Mouse (Mus musculus) neural tube, embryonic 11.5 days (tissue): ENCODE measurements around the gene Mb. TPM values are rescaled to one million over a fixed set of nuclear protein-coding genes. Genes with fewer than 3 reads are reported as not detected.
A peak's percentile ranks its signal among the peaks of the same experiment; 100 is the strongest.

Source experiments
- ATAC-seq: fragments of 200-750 bp; cut with Nextera tagmentation; 2 replicates; pipeline ENCODE4 v1.8.0; 2017; ENCODE audit warnings: moderate number of reproducible peaks, mild to moderate bottlenecking, moderate TSS enrichment, moderate library complexity; ENCODE audit not compliant: insufficient read depth, low FRiP score, low TSS enrichment
- DNase-seq: peaks from one replicate; pipeline ENCODE4 v3.0.0-alpha.2; 2015; ENCODE audit warnings: low spot score
- H3K27ac ChIP-seq: fragments of 300-500 bp; sonication (generic); 2 replicates; pipeline ENCODE4 v1.5.1; 2014; ENCODE audit warnings: low read depth, mild to moderate bottlenecking, low read length
- H3K27me3 ChIP-seq: fragments of 300-500 bp; sonication (generic); 2 replicates; pipeline ENCODE4 v1.6.1; 2014; ENCODE audit warnings: mild to moderate bottlenecking, low read length, mixed read lengths; ENCODE audit not compliant: control insufficient read depth, insufficient read depth
- H3K36me3 ChIP-seq: fragments of 300-500 bp; sonication (generic); 2 replicates; pipeline ENCODE4 v1.6.1; 2014; ENCODE audit warnings: mild to moderate bottlenecking, low read length, moderate library complexity, mixed read lengths; ENCODE audit not compliant: control insufficient read depth, insufficient read depth
- H3K4me1 ChIP-seq: fragments of 300-500 bp; sonication (generic); 2 replicates; pipeline ENCODE4 v1.6.1; 2014; ENCODE audit warnings: low read length, mixed read lengths; ENCODE audit not compliant: control insufficient read depth, insufficient read depth
- H3K4me2 ChIP-seq: fragments of 300-500 bp; sonication (generic); 2 replicates; pipeline ENCODE4 v1.6.1; 2014; ENCODE audit warnings: low read depth, mild to moderate bottlenecking, moderate library complexity
- H3K4me3 ChIP-seq: fragments of 300-500 bp; sonication (generic); 2 replicates; pipeline ENCODE4 v1.5.1; 2014; ENCODE audit warnings: low read depth, low read length
- H3K9ac ChIP-seq: fragments of 300-500 bp; sonication (generic); 2 replicates; pipeline ENCODE4 v1.6.1; 2014; ENCODE audit warnings: mild to moderate bottlenecking, low read length
- H3K9me3 ChIP-seq: fragments of 300-500 bp; sonication (generic); 2 replicates; pipeline ENCODE4 v1.6.1; 2016; ENCODE audit warnings: low read length; ENCODE audit not compliant: control insufficient read depth
- WGBS: fragments of 180-500 bp; shearing (Covaris S2); extraction: QIAGEN DNeasy Blood & Tissue Kit; methylation state at CpG from one replicate; pipeline ENCODE4 v1.1.7; 2014; 5-methylcytosine and 5-hydroxymethylcytosine counted together
- polyA plus RNA-seq: library from polyadenylated mRNA; unstranded; fragments of >200 nt; fragmentation: Nextera tagmentation; extraction: Ambion mirVana; gene quantifications from 2 replicates; pipeline ENCODE4 v1.2.1, GENCODE M21; 2014

The Mb gene
- polyA plus RNA-seq, 1 experiment from 2014 or later, result 2.0 TPM

GRCm38 (mm10) chr15:77056791-77057051, 6.3 kb upstream of the Mb start:
- H3K9me3 ChIP-seq, result no peaks in the 10 kb centered on the region
- WGBS, result 63% methylated on average over 3 of the region's 3 CpGs
- no peak for ATAC-seq
- no peaks in the 10 kb centered on the region for H3K36me3 ChIP-seq
- no peaks in the 10 kb centered on the region for H3K4me1 ChIP-seq
- H3K27ac ChIP-seq, result no peak overlapping the region
- no peak overlapping the region for H3K4me3 ChIP-seq
- H3K9ac ChIP-seq, result no peak overlapping the region
- H3K27me3 ChIP-seq, result no peaks in the 10 kb centered on the region
- H3K4me2 ChIP-seq, result no peak overlapping the region
- no peak for DNase-seq

DNA sequence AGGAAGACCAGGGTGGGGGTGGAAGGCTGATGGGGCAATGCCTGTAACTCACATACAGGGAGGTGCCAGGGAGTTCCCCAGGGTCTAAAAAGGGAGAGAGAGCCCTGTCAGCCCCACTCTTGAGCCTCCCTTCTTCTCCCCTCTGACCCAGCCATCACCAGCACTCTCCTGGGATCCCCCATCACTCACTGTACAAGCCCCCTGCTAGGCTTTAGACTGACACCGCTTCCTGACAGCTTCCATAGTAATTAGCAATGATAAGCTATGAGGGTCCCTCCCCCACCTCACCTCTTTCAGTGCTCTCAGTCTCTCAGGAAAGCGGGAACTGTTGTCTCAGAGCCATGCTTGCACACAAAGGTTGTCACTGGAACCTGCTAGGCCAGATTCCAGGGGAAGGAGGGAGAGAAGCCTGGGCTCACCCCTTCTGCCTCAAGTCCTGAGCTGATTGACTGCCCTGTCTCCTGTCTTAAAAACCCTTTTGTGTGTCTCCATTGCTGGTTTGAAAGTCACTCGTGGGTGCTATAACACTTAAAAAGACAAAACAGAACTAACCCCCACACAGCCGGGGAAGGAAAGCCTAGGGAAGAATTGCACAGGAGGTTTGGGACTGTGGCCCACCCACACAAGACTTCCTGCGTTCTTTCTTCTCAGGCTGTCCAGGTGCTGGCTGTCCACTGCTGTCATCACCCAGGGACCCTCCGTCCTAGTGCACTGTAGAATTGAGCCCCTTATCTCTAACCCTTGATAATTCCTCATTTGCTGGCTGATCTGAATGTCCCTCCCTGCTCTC, 5.7 kb upstream of the Mb start:
- peak overlapping the region; percentile 30 for H3K9ac ChIP-seq
- H3K36me3 ChIP-seq, result no peaks in the 10 kb centered on the region
- no peak overlapping the region for H3K27ac ChIP-seq
- ATAC-seq (no peak), DNase-seq (no peak)
- WGBS, result 38% methylated on average over 6 of the region's 6 CpGs
- H3K4me3 ChIP-seq, result no peak overlapping the region
- no peaks in the 10 kb centered on the region for H3K4me1 ChIP-seq
- H3K4me2 ChIP-seq, result no peak overlapping the region
- no peaks in the 10 kb centered on the region for H3K27me3 ChIP-seq
- H3K9me3 ChIP-seq, result no peaks in the 10 kb centered on the region

DNA sequence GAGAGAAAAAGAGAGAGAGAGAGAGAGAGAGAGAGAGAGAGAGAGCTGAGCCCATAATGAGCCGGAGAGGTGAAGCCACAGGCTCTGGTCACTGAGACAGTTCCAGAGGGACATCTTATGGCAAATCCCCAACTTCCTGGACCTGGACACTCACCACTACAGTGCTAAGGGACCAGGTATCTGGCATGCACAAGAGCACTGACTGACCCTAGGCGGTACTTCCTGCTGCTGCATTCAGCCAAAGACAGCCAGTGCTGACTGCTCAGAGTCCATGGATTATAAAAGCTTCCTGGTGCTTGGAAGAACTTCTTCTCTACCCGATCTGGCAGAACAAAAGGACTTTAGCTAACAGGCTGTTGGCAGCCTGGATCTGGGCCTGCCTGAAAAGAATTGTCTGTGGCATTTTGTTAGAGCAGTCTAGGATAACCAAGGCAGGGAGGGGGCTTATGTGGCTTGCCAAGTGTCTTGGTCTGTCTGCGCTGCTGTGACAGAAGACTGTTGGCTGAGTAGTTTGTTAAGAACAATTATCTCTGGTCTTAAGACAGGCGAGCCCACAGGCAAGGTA, 4.2 kb upstream of the Mb start:
- DNase-seq (no peak), ATAC-seq (no peak)
- Histone ChIP-seq H3K4me2 (no peak overlapping the region), H3K9me3 (no peaks in the 10 kb centered on the region), H3K27ac (no peak overlapping the region), H3K9ac (no peak overlapping the region), H3K4me1 (no peaks in the 10 kb centered on the region), H3K27me3 (no peaks in the 10 kb centered on the region), H3K4me3 (no peak overlapping the region), H3K36me3 (no peaks in the 10 kb centered on the region)
- WGBS, result 70% methylated on average over 5 of the region's 5 CpGs

DNA sequence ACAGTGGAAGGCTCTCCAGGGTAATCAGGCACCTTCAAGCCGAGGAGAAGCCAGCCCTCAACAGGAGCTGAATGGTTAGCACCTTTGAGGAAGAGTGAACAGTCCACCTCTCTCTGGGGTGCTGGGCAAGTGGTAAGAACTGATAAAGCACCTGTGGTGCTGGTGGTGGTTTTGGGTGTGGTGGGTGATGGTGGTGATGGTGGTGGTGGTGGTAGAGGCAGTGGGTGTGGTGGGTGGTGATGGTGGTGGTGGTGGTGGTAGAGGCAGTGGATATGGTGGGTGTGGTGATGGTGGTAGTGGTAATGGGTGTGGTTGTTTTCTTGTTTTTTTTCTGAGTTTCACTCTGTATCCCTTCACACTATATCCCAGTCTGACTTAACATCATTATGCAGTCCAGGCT, 2.6 kb upstream of the Mb start:
- no peak for DNase-seq
- ATAC-seq, result no peak
- no peak overlapping the region for H3K4me3 ChIP-seq
- H3K9me3 ChIP-seq, result no peaks in the 10 kb centered on the region
- H3K27me3 ChIP-seq, result no peaks in the 10 kb centered on the region
- WGBS, result 84% methylated on average over 1 of the region's 1 CpGs
- no peaks in the 10 kb centered on the region for H3K4me1 ChIP-seq
- H3K36me3 ChIP-seq, result no peaks in the 10 kb centered on the region
- H3K4me2 ChIP-seq, result no peak overlapping the region
- H3K9ac ChIP-seq, result no peak overlapping the region
- H3K27ac ChIP-seq, result no peak overlapping the region

GRCm38 (mm10) chr15:77052176-77052575, 1.7 kb upstream of the Mb start:
- Histone ChIP-seq H3K36me3 (no peaks in the 10 kb centered on the region), H3K27ac (no peak overlapping the region)
- 36% methylated on average over 1 of the region's 1 CpGs for WGBS

GRCm38 (mm10) chr15:77045609-77046008, 4.9 kb downstream of the Mb start:
- ATAC-seq, result no peak
- no peak overlapping the region for H3K4me3 ChIP-seq
- no peaks in the 10 kb centered on the region for H3K36me3 ChIP-seq
- no peak for DNase-seq
- no peaks in the 10 kb centered on the region for H3K9me3 ChIP-seq
- no peaks in the 10 kb centered on the region for H3K27me3 ChIP-seq
- H3K4me2 ChIP-seq, result no peak overlapping the region
- WGBS, result 51% methylated on average over 10 of the region's 10 CpGs
- no peak overlapping the region for H3K27ac ChIP-seq
- H3K9ac ChIP-seq, result no peak overlapping the region
- H3K4me1 ChIP-seq, result no peaks in the 10 kb centered on the region

More at GRCm38 (mm10) chr15:77052176-77052575, 1.7 kb upstream of the Mb start:
- no peak overlapping the region for H3K4me3 ChIP-seq
- ATAC-seq, result no peak
- DNase-seq, result no peak
- no peaks in the 10 kb centered on the region for H3K27me3 ChIP-seq
- H3K4me1 ChIP-seq, result no peaks in the 10 kb centered on the region
- no peaks in the 10 kb centered on the region for H3K9me3 ChIP-seq
- no peak overlapping the region for H3K9ac ChIP-seq
- no peak overlapping the region for H3K4me2 ChIP-seq

DNA sequence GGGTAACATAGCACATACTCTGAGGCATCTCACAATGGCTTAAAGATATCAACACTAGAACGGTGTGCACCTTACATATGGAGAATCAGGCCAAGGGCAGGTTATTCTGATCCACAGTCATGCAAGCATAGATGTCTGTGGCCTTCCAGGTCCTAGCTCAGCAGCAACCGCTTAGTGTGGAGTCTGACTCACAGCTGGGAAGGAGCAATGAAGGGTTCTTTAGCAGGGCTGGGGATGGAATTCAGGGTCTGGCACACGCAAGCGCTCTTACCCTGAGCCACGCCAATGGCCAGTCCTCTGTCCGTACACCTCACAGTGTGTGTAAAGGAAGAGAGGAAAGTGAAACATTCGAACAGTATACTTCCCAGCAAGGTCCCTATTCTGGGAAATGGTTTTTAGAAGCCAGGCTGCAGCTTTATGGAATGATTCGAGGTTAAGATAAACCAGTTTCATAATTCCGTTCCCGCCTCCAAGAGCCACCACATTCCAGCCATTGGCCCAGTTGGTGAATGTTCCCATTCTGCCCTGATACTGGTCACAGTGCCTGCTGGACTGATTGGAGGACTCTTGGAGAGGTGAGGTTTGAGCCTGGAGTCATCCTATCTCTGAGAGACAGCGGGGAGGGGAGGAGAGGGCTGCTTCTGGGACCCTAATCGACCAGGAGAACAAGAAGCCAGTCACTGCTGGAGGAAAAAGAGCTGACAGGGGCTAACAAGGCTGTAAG, 5.7 kb downstream of the Mb start, which contains the start of gene Apol6:
Gene Apol6 (plus strand): TSS at position 133 of the 724 bp plus-strand sequence.
- H3K9ac ChIP-seq, result no peak within 1 kb of the TSS
- no peaks in the 10 kb centered on the region for H3K36me3 ChIP-seq
- no peaks in the 10 kb centered on the region for H3K27me3 ChIP-seq
- DNase-seq (no peak), ATAC-seq (no peak)
- H3K4me3 ChIP-seq, result no peak within 1 kb of the TSS
- H3K27ac ChIP-seq, result no peak within 1 kb of the TSS
- no peaks in the 10 kb centered on the region for H3K4me1 ChIP-seq
- no peak within 1 kb of the TSS for H3K4me2 ChIP-seq
- WGBS, result 86% methylated on average over 12 of the region's 12 CpGs
- H3K9me3 ChIP-seq, result no peaks in the 10 kb centered on the region

GRCm38 (mm10) chr15:77040784-77041183, 9.7 kb downstream of the Mb start:
- ATAC-seq, result no peak
- H3K36me3 ChIP-seq, result no peaks in the 10 kb centered on the region

More at GRCm38 (mm10) chr15:77040784-77041183, 9.7 kb downstream of the Mb start:
- no peaks in the 10 kb centered on the region for H3K9me3 ChIP-seq
- H3K27ac ChIP-seq, result no peak overlapping the region
- H3K9ac ChIP-seq, result no peak overlapping the region
- no peak overlapping the region for H3K4me2 ChIP-seq
- 84% methylated on average over 3 of the region's 3 CpGs for WGBS
- DNase-seq, result no peak
- no peaks in the 10 kb centered on the region for H3K27me3 ChIP-seq
- H3K4me3 ChIP-seq, result no peak overlapping the region
- H3K4me1 ChIP-seq, result 0 out of 2 replicates have a peak, but pooled peaks cover 6% of the 10 kb centered on the region
